Mouse (Mus musculus): ENCODE data around the gene Zswim9. TPM values are rescaled to one million over a fixed set of nuclear protein-coding genes. Genes with fewer than 3 reads are reported as not detected.

Gene Zswim9
- polyA plus RNA-seq, 1 experiment from 2014 or later, result 9.7 TPM

Other genes with a start within 250 kb of the Zswim9 start
- 157 and 173 TPM in 2 replicates for gene Chmp2a, start 243.9 kb downstream of the Zswim9 start, polyA plus RNA-seq (2015; fragmentation: Nextera tagmentation; extraction: Ambion mirVana)
- gene Ube2m, start 240.4 kb downstream of the Zswim9 start, polyA plus RNA-seq (2015; fragmentation: Nextera tagmentation; extraction: Ambion mirVana), result 25.8 and 31.6 TPM in 2 replicates
- gene Mzf1, start 224.0 kb downstream of the Zswim9 start, polyA plus RNA-seq (2015; fragmentation: Nextera tagmentation; extraction: Ambion mirVana), result 4.2 and 5.1 TPM in 2 replicates
- not detected in 2 replicates for gene Vmn1r85, start 183.5 kb downstream of the Zswim9 start, polyA plus RNA-seq (2015; fragmentation: Nextera tagmentation; extraction: Ambion mirVana)
- not detected in 2 replicates for gene Vmn1r86, start 158.8 kb downstream of the Zswim9 start, polyA plus RNA-seq (2015; fragmentation: Nextera tagmentation; extraction: Ambion mirVana)
- gene Vmn1r87, start 138.6 kb downstream of the Zswim9 start, polyA plus RNA-seq (2015; fragmentation: Nextera tagmentation; extraction: Ambion mirVana), result not detected in 2 replicates
- gene Vmn1r88, start 119.2 kb downstream of the Zswim9 start, polyA plus RNA-seq (2015; fragmentation: Nextera tagmentation; extraction: Ambion mirVana), result not detected in 2 replicates
- gene Vmn1r89, start 65.7 kb downstream of the Zswim9 start, polyA plus RNA-seq (2015; fragmentation: Nextera tagmentation; extraction: Ambion mirVana), result not detected in 2 replicates
- 101 and 105 TPM in 2 replicates for gene Lig1, start 1.4 kb downstream of the Zswim9 start, polyA plus RNA-seq (2015; fragmentation: Nextera tagmentation; extraction: Ambion mirVana)
- gene Pla2g4c, start 45.9 kb upstream of the Zswim9 start, polyA plus RNA-seq (2015; fragmentation: Nextera tagmentation; extraction: Ambion mirVana), result 1.3 and 1.5 TPM in 2 replicates
- not detected in 2 replicates for gene Cabp5, start 119.4 kb upstream of the Zswim9 start, polyA plus RNA-seq (2015; fragmentation: Nextera tagmentation; extraction: Ambion mirVana)
- gene Bsph1, start 172.1 kb upstream of the Zswim9 start, polyA plus RNA-seq (2015; fragmentation: Nextera tagmentation; extraction: Ambion mirVana), result not detected in 2 replicates